Mouse (Mus musculus) spleen, postnatal 36 days (tissue): ENCODE measurements around the gene Olfr1006.
"Not testable (repeated sequence)": the region's sequence is repeated elsewhere in the genome, so short reads cannot be mapped to it uniquely, and the experiment has no call there.

Source experiments
- DNase-seq, 2 experiments: peaks; one replicate each; pipeline ENCODE4 v3.0.0; 2022; ENCODE audit warnings: low spot score in 2 of 2, mixed read lengths in 1 of 2

The Olfr1006 gene

DNA sequence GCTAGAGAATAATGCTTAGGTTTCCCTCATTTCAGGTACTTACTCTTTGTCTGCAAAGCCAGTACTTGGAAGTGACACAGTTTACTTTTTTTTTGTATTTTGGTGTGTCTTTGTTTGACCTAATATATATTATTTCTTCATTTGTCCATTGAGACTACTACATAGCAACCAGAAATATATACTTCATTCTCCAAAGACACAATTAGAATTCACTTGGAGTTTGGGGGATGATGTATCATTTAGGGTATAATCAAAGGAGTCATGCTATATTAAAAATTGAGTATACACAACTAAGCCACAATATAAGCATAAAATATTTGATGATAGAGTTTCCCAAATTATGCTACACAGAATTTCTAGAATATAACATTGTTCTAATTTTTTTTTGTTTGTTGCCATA is at the start of gene Olfr1006:
Olfr1006 (minus strand) TSS at position 101 of the 400 bp plus-strand sequence.
- DNase-seq, result no peak

DNA sequence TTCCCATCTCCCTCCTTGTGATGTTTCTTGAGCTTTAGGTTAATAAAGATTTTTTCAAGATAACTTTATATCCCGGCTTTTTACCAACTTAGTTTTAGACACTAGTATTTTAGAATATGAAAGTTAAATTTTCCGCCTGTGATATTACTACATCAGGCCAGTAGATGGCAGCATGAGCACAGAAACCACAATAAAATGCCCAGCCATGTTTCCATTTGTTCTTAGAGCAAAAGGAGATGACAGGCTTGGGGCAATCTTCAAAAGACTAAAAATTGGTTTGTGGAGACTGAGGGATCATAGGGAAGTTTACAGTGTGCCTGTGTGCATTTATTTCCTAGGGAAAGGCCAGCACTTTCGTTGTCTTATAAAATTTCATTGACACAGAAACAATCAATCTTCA is 47.2 kb upstream of the Olfr1006 start:
- DNase-seq, result no peak

DNA sequence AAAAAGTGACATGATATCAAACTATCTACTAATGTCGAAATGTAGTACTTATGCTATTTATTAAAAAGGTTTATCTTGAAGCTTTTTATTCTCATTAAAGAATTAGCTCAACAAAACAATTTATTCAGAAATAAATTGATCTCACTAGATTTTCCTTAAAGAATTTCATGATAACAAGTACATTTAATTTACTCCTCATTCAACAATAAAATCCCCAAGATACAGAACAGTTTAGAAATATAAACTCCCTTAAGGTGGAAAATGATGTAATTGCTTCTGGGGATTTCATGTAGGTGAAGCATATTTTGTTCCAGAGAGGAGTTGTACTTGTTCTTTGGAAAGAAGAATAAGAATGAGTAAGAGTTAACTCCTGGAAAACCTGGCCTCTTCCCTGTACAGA is 36.6 kb upstream of the Olfr1006 start, which contains the start of gene Olfr1009:
Olfr1009 (plus strand) TSS at position 301 of the 400 bp plus-strand sequence.
- DNase-seq, result no peak

DNA sequence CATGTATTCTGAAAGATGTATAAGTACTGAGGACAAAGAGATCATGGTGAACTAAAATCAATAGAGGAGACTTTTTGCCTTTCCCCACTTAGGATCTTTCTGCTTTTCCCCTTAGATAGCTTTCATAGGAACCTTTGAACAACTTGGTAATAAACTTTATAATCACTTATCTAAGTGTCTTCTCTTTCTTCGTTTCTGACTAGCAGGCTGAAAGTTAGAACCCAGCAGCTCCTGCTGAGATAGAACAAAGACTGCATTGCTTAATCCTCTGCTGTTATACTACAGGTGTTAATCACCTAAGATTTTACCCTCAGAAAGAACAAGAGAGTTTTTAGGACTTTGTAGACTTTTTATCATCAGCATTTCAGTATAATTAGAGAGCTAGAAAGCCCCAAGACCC is 32.6 kb upstream of the Olfr1006 start:
- DNase-seq, result no peak

DNA sequence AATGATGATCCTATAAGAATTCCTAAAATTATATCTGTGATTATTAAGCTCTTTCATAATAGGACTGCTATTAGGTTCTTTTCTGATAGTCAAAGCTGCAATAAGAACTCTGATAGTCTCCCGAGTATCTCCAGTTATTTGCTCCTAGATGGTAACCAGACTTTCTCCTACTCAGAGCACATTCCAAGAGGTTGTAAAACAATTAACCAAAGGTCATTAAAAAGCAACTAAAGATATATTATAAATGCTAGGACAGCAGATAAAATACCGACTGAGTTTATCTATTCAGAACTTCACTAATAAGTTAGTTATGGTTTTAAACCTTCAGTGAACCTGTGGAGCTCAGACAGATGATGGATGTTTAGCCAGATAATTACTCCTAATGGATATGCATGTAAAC is 32.1 kb upstream of the Olfr1006 start:
- not testable (repeated sequence) for DNase-seq

DNA sequence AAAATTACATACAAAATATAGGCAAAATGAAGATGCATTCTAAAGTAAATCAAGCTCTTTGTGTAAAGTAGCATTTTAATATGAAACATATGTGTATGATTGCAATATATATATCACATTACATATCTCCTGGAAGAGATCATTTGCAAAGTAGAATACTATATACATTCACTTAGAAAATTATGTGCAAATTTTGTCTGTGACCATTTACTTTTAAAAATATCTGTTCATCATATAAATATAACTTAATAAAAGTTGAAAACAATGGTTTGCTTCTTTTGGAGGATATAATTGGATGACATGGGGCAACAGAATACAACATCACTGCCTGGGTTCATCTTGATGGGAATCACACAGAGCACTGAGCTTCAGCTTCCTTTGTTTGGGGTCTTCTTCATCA is 10.6 kb upstream of the Olfr1006 start, which contains the start of gene Olfr1008:
Olfr1008 (plus strand) TSS at position 301 of the 400 bp plus-strand sequence.
- DNase-seq, result no peak

DNA sequence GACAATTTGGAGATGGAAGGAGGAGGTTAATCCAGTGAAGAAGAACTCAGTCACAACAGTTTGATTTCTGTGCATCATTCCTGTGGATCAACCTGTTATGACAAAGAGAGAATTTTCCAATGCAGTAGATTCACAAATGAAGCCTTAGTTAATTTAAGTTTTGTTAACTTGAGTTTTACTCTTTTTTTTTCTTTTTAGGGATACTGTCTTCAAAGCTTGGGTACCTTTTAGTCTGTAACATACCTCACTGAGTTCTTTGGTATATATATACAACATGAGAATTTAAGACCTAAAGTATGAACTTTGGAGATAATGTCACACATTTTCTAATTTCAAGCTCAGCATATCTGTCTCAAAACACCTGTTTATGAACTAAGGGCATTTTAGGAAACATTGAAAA is 14.2 kb downstream of the Olfr1006 start, which contains the start of gene Olfr154:
Olfr154 (minus strand) TSS at position 101 of the 400 bp plus-strand sequence.
- DNase-seq, result not testable (repeated sequence)

DNA sequence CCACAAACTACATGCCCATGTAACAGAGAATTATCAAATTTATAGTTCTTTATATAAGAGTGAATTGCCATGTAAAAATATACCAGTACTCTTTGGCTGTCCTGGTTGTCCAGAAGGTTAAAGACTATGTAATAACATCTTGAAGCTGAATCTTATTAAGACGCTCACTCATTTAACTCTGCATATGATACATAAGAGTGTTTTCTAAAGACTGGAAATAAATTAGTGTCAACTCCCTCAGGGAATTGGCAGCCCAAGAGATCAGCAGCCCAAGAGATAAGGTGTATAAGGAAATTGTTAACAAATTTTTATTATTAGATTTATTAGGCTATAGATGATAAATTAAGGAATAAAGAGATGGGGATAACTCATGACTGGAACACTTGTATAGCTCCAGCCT is 28.0 kb downstream of the Olfr1006 start, which contains the start of gene Olfr1002:
Olfr1002 (minus strand) TSS at position 101 of the 400 bp plus-strand sequence.
- no peak for DNase-seq
